Mouse (Mus musculus): ENCODE measurements around the gene Fam162a. TPM values are rescaled to one million over a fixed set of nuclear protein-coding genes. Genes with fewer than 3 reads are reported as not detected.
A peak's percentile ranks its signal among the peaks of the same experiment; 100 is the strongest.

The Fam162a gene
- polyA plus RNA-seq, 1 experiment from 2014 or later: 341 TPM

DNA sequence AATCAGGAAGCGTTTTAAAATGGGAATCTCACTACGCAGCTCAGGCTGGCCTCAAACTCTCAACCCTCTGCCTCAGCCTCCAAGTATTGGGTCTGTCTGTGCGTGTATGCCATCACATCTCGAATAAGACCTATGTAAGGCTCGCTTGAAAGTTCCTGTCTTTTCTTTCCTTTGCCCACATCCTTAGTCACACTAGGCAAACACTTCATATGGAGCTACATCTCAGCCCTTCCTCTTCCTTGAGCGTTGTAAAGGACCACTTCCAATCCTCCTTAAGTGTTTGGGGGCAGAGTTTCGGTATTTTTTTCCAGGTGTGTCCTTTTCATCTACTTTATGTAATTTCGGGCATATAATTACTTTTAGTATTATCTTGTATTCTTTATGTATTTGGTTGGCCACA is 16.5 kb downstream of the Fam162a start:
- H3K27me3 ChIP-seq (ENCODE audit: control insufficient read depth, insufficient read depth, low read length): no peaks in the 10 kb centered on the region
- H3K4me2 ChIP-seq (ENCODE audit: low read depth, low read length): no peak overlapping the region
- no peak overlapping the region for H3K4me3 ChIP-seq (ENCODE audit: low read depth, low read length)
- H3K4me1 ChIP-seq (ENCODE audit: control insufficient read depth, insufficient read depth, low read length): no peaks in the 10 kb centered on the region
- no peak for ATAC-seq (replicated peaks; ENCODE audit: insufficient number of reproducible peaks, low FRiP score, low TSS enrichment, low read depth)
- peaks cover 5% of the 10 kb centered on the region; the same call in 1 of the 2 replicates for H3K36me3 ChIP-seq (replicated peaks; ENCODE audit: control insufficient read depth, insufficient read depth, low read depth, low read length)
- no peaks in the 10 kb centered on the region for H3K9me3 ChIP-seq (replicated peaks; ENCODE audit: control insufficient read depth, low read length)
- H3K27ac ChIP-seq (replicated peaks; ENCODE audit: low read depth, low read length): no peak overlapping the region
- DNase-seq (ENCODE audit: low spot score): no peak
- H3K9ac ChIP-seq (replicated peaks; ENCODE audit: low read length): no peak overlapping the region
- WGBS: 88% methylated on average over 8 of the region's 8 CpGs

DNA sequence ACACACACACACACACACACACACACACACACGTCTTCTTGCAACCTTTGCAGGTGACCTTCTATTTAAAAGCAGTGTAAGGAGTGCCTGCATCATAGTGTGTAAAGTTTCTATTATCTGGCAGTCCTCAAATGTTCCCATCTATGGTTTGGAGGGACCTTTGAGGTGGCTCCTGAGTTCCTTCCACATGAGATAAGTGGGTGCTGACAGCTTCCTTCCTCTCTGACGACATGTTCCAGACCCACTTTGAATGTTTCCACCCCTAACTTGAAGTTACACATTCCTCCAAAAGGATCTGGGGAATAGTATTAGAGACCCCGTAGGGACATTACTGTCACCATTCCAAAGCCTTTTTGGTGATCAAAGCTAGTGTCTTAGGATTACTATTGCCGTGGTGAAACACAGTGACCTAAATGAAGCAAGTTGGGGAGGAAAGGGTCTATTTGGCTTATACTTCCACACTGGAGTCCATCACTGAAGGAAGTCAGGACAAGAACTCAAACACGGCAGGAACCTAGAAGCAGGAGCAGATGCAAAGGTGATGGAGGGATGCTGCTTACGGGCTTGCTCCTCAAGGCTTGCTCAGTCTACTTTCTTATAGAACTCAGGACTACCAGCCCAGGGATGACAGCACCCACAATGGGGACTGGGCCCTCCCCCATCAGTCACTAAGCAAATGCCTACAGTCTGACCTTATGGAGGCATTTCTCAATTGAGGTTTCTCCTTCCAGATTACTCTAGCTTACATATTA is 17.7 kb downstream of the Fam162a start:
- Histone ChIP-seq H3K4me3 (ENCODE audit: low read depth, low read length) (no peak overlapping the region), H3K9me3 (replicated peaks; ENCODE audit: control insufficient read depth, low read length) (no peaks in the 10 kb centered on the region), H3K4me2 (ENCODE audit: low read depth, low read length) (no peak overlapping the region), H3K27ac (replicated peaks; ENCODE audit: low read depth, low read length) (no peak overlapping the region), H3K9ac (replicated peaks; ENCODE audit: low read length) (no peak overlapping the region), H3K27me3 (ENCODE audit: control insufficient read depth, insufficient read depth, low read length) (no peaks in the 10 kb centered on the region), H3K4me1 (ENCODE audit: control insufficient read depth, insufficient read depth, low read length) (no peaks in the 10 kb centered on the region), H3K36me3 (replicated peaks; ENCODE audit: control insufficient read depth, insufficient read depth, low read depth, low read length) (peaks cover 5% of the 10 kb centered on the region; the same call in 1 of the 2 replicates)
- ATAC-seq (replicated peaks; ENCODE audit: insufficient number of reproducible peaks, low FRiP score, low TSS enrichment, low read depth) (no peak), DNase-seq (ENCODE audit: low spot score) (no peak)
- 82% methylated on average over 6 of the region's 6 CpGs for WGBS

DNA sequence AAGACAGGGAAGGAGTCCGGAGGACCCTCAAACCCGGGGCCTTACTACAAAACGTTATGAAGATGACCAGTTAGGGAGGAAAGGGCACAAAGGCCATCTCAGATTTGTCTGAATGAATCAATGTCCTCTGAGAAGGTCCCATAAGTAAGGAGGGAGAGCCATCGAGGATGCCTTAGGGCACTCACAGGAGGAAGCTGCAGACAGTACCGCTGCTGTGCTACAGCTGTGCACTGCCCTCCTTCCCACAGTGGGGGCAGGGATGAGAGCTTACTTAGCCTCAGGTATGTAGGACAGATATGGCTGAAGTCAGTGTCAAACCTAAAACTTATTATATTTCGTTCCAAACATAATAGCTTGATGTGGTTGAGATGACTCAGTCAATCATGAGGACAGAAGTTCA is 19.9 kb downstream of the Fam162a start:
- Histone ChIP-seq H3K27ac (replicated peaks; ENCODE audit: low read depth, low read length) (no peak overlapping the region), H3K4me3 (ENCODE audit: low read depth, low read length) (no peak overlapping the region), H3K36me3 (replicated peaks; ENCODE audit: control insufficient read depth, insufficient read depth, low read depth, low read length) (peaks cover 5% of the 10 kb centered on the region; the same call in 1 of the 2 replicates), H3K9ac (replicated peaks; ENCODE audit: low read length) (no peak overlapping the region), H3K9me3 (replicated peaks; ENCODE audit: control insufficient read depth, low read length) (no peaks in the 10 kb centered on the region), H3K4me2 (ENCODE audit: low read depth, low read length) (no peak overlapping the region), H3K27me3 (ENCODE audit: control insufficient read depth, insufficient read depth, low read length) (no peaks in the 10 kb centered on the region), H3K4me1 (ENCODE audit: control insufficient read depth, insufficient read depth, low read length) (no peaks in the 10 kb centered on the region)
- DNase-seq (ENCODE audit: low spot score) (no peak), ATAC-seq (replicated peaks; ENCODE audit: insufficient number of reproducible peaks, low FRiP score, low TSS enrichment, low read depth) (no peak)
- whole genome bisulfite sequencing: 69% methylated on average over 6 of the region's 6 CpGs

DNA sequence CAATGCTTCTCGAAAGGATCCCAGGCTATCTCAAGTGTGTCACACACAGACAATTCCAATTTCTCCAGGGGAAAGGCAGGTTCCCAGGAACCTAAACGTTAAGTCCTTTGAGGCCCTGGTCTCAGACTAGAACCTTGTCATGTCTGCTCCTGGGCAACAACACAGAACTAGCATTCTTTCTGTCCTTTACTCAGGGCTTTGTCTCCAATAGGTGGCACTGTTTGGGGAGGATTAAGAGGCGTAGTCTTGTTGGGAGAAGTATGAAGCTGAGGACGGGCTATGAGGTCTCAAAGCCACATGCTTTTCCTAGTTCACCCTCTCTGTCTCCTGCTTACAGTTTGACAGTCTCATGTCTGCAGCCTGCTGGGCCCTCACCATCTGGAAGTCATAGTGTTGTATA is 23.9 kb downstream of the Fam162a start:
- ATAC-seq (replicated peaks; ENCODE audit: insufficient number of reproducible peaks, low FRiP score, low TSS enrichment, low read depth): no peak
- H3K4me2 ChIP-seq (ENCODE audit: low read depth, low read length): no peak overlapping the region
- no peak overlapping the region for H3K9ac ChIP-seq (replicated peaks; ENCODE audit: low read length)
- H3K4me3 ChIP-seq (ENCODE audit: low read depth, low read length): no peak overlapping the region
- no peaks in the 10 kb centered on the region for H3K27me3 ChIP-seq (ENCODE audit: control insufficient read depth, insufficient read depth, low read length)
- H3K9me3 ChIP-seq (replicated peaks; ENCODE audit: control insufficient read depth, low read length): no peaks in the 10 kb centered on the region
- H3K27ac ChIP-seq (replicated peaks; ENCODE audit: low read depth, low read length): no peak overlapping the region
- DNase-seq (ENCODE audit: low spot score): no peak
- H3K4me1 ChIP-seq (ENCODE audit: control insufficient read depth, insufficient read depth, low read length): no peaks in the 10 kb centered on the region
- H3K36me3 ChIP-seq (replicated peaks; ENCODE audit: control insufficient read depth, insufficient read depth, low read depth, low read length): peaks cover 5% of the 10 kb centered on the region; the same call in 1 of the 2 replicates
- WGBS: 88% methylated on average over 4 of the region's 4 CpGs

DNA sequence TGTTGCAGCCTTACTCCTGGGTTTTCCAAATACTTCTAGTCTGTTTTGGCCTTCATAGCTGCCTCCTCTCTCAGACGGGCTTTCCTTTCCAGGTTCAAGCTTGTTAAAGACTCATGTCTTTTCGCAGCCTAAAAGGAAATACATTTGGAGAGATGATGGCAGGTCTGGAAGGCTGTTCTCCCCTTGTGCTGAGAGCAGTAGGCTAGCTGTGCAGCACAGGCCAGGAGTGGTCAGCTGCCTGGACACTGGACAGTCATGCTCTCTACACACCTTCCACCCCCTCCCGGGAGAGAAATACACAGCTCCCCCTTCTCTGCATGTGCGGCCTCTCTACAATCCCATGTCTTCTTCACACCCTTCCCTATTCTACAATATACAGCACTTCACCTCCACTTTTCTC is 27.4 kb downstream of the Fam162a start:
- Histone ChIP-seq H3K4me1 (ENCODE audit: control insufficient read depth, insufficient read depth, low read length) (no peaks in the 10 kb centered on the region), H3K4me2 (ENCODE audit: low read depth, low read length) (no peak overlapping the region), H3K9ac (replicated peaks; ENCODE audit: low read length) (no peak overlapping the region), H3K36me3 (replicated peaks; ENCODE audit: control insufficient read depth, insufficient read depth, low read depth, low read length) (no peaks in the 10 kb centered on the region; the same call in 1 of the 2 replicates), H3K9me3 (replicated peaks; ENCODE audit: control insufficient read depth, low read length) (no peaks in the 10 kb centered on the region), H3K4me3 (ENCODE audit: low read depth, low read length) (no peak overlapping the region), H3K27me3 (ENCODE audit: control insufficient read depth, insufficient read depth, low read length) (no peaks in the 10 kb centered on the region), H3K27ac (replicated peaks; ENCODE audit: low read depth, low read length) (no peak overlapping the region)
- ATAC-seq (replicated peaks; ENCODE audit: insufficient number of reproducible peaks, low FRiP score, low TSS enrichment, low read depth) (no peak), DNase-seq (ENCODE audit: low spot score) (no peak)
- WGBS: 86% methylated on average over 4 of the region's 4 CpGs

DNA sequence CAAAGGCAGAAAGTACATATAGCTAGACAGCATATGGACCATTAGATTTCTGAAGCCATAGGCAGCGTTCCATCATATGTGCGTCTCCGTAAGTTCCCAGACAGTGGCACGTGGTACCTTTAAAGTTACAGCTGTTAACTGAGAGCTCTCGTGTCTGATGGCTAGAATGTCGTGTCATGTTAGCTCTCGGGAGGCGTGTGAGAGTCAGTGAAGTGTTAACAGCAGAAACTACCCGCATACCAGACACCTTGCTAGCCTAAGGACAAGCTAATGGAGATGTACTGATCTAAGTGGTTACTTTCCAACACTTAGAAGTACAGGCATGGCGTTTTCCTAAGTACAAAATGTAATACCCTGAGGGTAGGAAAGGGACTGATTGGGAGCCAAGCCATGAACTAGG is 28.3 kb downstream of the Fam162a start:
- H3K4me1 ChIP-seq (ENCODE audit: control insufficient read depth, insufficient read depth, low read length): no peaks in the 10 kb centered on the region
- H3K9me3 ChIP-seq (replicated peaks; ENCODE audit: control insufficient read depth, low read length): no peaks in the 10 kb centered on the region
- H3K4me2 ChIP-seq (ENCODE audit: low read depth, low read length): no peak overlapping the region
- ATAC-seq (replicated peaks; ENCODE audit: insufficient number of reproducible peaks, low FRiP score, low TSS enrichment, low read depth) (no peak), DNase-seq (ENCODE audit: low spot score) (no peak)
- H3K4me3 ChIP-seq (ENCODE audit: low read depth, low read length): no peak overlapping the region
- 84% methylated on average over 10 of the region's 10 CpGs for WGBS
- H3K27me3 ChIP-seq (ENCODE audit: control insufficient read depth, insufficient read depth, low read length): no peaks in the 10 kb centered on the region
- no peak overlapping the region for H3K9ac ChIP-seq (replicated peaks; ENCODE audit: low read length)
- no peaks in the 10 kb centered on the region; the same call in 1 of the 2 replicates for H3K36me3 ChIP-seq (replicated peaks; ENCODE audit: control insufficient read depth, insufficient read depth, low read depth, low read length)
- H3K27ac ChIP-seq (replicated peaks; ENCODE audit: low read depth, low read length): no peak overlapping the region

DNA sequence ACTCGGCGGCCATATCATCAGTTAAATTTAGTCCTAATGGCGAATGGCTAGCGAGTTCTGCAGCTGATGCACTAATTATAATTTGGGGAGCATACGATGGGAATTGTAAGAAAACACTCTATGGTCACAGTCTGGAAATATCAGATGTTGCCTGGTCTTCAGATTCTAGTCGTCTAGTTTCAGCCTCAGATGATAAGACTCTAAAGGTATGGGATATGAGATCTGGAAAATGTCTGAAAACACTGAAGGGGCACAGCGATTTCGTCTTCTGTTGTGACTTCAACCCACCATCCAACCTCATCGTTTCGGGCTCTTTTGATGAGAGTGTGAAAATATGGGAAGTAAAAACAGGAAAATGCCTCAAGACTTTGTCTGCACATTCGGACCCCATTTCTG is 29.8 kb downstream of the Fam162a start:
- Histone ChIP-seq H3K27me3 (ENCODE audit: control insufficient read depth, insufficient read depth, low read length) (no peaks in the 10 kb centered on the region), H3K4me2 (ENCODE audit: low read depth, low read length) (peak overlapping the region; percentile 64), H3K27ac (replicated peaks; ENCODE audit: low read depth, low read length) (0 out of 2 replicates have a peak overlapping the region, but pooled peaks have one; percentile 29), H3K36me3 (replicated peaks; ENCODE audit: control insufficient read depth, insufficient read depth, low read depth, low read length) (no peaks in the 10 kb centered on the region), H3K4me3 (ENCODE audit: low read depth, low read length) (peak overlapping the region; percentile 57), H3K9me3 (replicated peaks; ENCODE audit: control insufficient read depth, low read length) (no peaks in the 10 kb centered on the region), H3K9ac (replicated peaks; ENCODE audit: low read length) (peak overlapping the region; percentile 74), H3K4me1 (ENCODE audit: control insufficient read depth, insufficient read depth, low read length) (no peaks in the 10 kb centered on the region)
- ATAC-seq (replicated peaks; ENCODE audit: insufficient number of reproducible peaks, low FRiP score, low TSS enrichment, low read depth) (no peak), DNase-seq (ENCODE audit: low spot score) (no peak)
- 32% methylated on average over 11 of the region's 11 CpGs for WGBS

Measured in embryonic facial prominence, embryonic 11.5 days (tissue).